Mouse (Mus musculus) olfactory bulb, adult 2 months (tissue): ENCODE measurements around the gene Fmn2. TPM values are rescaled to one million over a fixed set of nuclear protein-coding genes. Genes with fewer than 3 reads are reported as not detected.

Experiments
- H3K27ac ChIP-seq: fragments of 200-500 bp; 2 replicates; pipeline ENCODE4 v1.5.1; 2012; ENCODE audit warnings: low read depth, low read length; ENCODE audit not compliant: insufficient read depth
- H3K4me1 ChIP-seq: fragments of 200-500 bp; 2 replicates; pipeline ENCODE4 v1.6.1; 2012; ENCODE audit warnings: low read length; ENCODE audit not compliant: control insufficient read depth, insufficient read depth
- H3K4me3 ChIP-seq: fragments of 200-500 bp; 2 replicates; pipeline ENCODE4 v1.5.1; 2012; ENCODE audit warnings: mild to moderate bottlenecking, low read depth, low read length, moderate library complexity; ENCODE audit not compliant: insufficient read depth
- CTCF ChIP-seq: fragments of 200-500 bp; IDR thresholded peaks from 2 replicates; pipeline ENCODE4 v1.5.1; 2012; ENCODE audit warnings: low read depth, mild to moderate bottlenecking, low read length, moderate library complexity; ENCODE audit not compliant: insufficient read depth
- POLR2A ChIP-seq: fragments of 200-500 bp; IDR thresholded peaks from 2 replicates; pipeline ENCODE4 v1.6.1; 2012; ENCODE audit warnings: mild to moderate bottlenecking, low read depth, low read length, moderate library complexity; ENCODE audit not compliant: insufficient read depth
- WGBS: fragments of 180-500 bp; shearing (Covaris S2); methylation state at CpG from one replicate; pipeline ENCODE4 v1.1.7; 2018; 5-methylcytosine and 5-hydroxymethylcytosine counted together
- polyA plus RNA-seq: library from polyadenylated mRNA; stranded (reverse); fragments of >200 nt; gene quantifications from 2 replicates; pipeline ENCODE4 v1.2.4, GENCODE M21; 2012; ENCODE audit warnings: low replicate concordance; ENCODE audit not compliant: missing spikeins, insufficient read depth, insufficient read length

Gene Fmn2
- polyA plus RNA-seq, 1 experiment, result 291 TPM

DNA sequence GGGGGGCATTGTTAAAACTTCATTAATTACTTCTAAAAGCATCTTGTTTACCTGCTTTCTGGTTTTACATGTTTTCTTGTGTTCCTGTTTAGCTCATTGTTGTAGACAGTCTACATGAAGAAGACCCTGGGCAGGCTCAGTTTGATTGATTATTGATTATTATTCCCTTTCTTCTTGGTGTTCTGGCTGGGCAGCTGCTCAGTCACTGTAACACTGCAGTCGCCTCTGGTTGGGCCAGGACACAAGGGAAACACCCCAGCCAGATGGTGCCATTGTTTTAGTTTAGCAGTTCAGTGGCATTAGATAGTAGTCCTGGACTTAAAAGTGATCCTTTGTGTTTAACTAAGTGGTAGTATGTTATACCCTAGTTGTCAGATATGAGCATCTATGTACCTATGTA, 167.5 kb downstream of the Fmn2 start:
- TF ChIP-seq POLR2A (no peak), CTCF (no peak)
- Histone ChIP-seq H3K4me1 (no peaks in the 10 kb centered on the region), H3K27ac (no peak overlapping the region), H3K4me3 (no peak overlapping the region)
- 59% methylated on average over 1 of the region's 1 CpGs for WGBS

DNA sequence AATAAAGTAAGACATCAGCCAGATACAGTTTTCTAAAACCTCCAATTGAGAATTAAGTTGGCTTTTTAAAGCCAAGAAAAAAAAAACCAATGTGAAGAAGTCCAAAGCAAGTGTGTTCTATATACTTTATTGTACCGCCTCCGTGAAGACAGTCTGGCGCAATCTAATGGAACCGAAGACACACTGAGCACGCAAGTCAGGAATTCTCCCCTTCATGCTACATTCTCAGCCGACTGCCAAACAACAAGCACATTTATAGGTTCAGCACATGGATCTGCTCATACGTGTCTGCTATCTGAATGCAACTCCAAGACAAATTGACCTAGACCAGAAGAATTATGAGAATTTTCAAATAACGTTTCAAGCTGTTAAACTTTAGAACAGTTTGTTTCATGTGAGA, 169.2 kb downstream of the Fmn2 start:
- 85% methylated on average over 8 of the region's 8 CpGs for WGBS
- TF ChIP-seq POLR2A (no peak), CTCF (no peak)
- H3K27ac ChIP-seq, result no peak overlapping the region
- no peaks in the 10 kb centered on the region for H3K4me1 ChIP-seq
- H3K4me3 ChIP-seq, result no peak overlapping the region

DNA sequence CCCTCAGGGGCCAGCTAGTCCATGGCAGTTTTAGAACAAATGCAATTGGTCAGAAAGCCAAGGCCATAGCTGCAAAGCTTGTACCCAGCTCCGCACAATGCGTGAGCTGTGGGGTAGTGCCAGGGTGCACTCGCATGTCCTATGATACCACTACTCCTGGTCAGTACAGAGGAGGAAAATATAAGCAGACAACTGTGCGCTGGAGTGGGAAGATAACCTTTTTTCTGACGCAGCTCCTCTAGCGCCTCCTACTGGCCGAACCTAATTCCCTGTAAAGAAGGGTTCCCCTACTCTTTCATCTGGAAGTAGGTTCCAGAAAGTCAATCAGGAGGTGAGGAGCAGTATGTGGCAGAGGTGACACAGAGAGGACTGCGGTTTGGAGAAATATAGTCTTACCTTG, 173.0 kb downstream of the Fmn2 start:
- H3K27ac ChIP-seq, result no peak overlapping the region
- TF ChIP-seq CTCF (no peak), POLR2A (no peak)
- no peak overlapping the region for H3K4me3 ChIP-seq
- H3K4me1 ChIP-seq, result no peaks in the 10 kb centered on the region
- 71% methylated on average over 8 of the region's 8 CpGs for WGBS

- no peaks in the 10 kb centered on the region for H3K4me1 ChIP-seq
- TF ChIP-seq POLR2A, result no peak
- no peak for TF ChIP-seq CTCF
- no peak overlapping the region for H3K4me3 ChIP-seq
- 70% methylated on average over 6 of the region's 6 CpGs for WGBS
- H3K27ac ChIP-seq, result no peak overlapping the region
Measured at GRCm38 (mm10) chr1:174675316-174675715, 173.7 kb downstream of the Fmn2 start.

DNA sequence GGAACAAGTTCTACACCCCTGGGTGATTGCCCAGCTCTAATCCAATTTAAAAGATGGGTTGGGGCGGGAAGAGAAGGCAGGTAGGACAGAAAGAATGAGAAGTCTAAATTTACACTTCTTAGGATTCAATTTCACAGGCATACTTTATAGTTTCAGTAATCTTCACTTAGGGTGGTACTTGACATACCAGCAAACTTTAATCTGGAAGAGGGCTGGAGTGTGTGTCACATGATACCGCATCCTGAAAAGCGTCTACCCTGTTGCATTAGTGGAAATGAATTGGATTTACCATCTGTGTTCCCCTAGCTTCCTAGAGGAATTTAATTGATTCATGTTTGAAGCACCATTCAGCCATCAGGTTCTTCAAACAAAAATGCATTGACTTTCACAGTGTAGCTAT, 174.6 kb downstream of the Fmn2 start:
- TF ChIP-seq CTCF (no peak), POLR2A (no peak)
- H3K4me1 ChIP-seq, result no peaks in the 10 kb centered on the region
- WGBS, result 87% methylated on average over 3 of the region's 3 CpGs
- no peak overlapping the region for H3K4me3 ChIP-seq
- no peak overlapping the region for H3K27ac ChIP-seq

GRCm38 (mm10) chr1:174677211-174677610, 175.6 kb downstream of the Fmn2 start:
- no peak for TF ChIP-seq POLR2A
- TF ChIP-seq CTCF, result no peak
- Histone ChIP-seq H3K4me1 (no peaks in the 10 kb centered on the region), H3K4me3 (no peak overlapping the region), H3K27ac (no peak overlapping the region)
- WGBS, result 54% methylated on average over 4 of the region's 4 CpGs

GRCm38 (mm10) chr1:174689301-174689700, 187.7 kb downstream of the Fmn2 start:
- H3K27ac ChIP-seq, result no peak overlapping the region
- WGBS, result 84% methylated on average over 2 of the region's 2 CpGs
- TF ChIP-seq CTCF, result no peak
- no peak for TF ChIP-seq POLR2A
- H3K4me3 ChIP-seq, result no peak overlapping the region
- no peaks in the 10 kb centered on the region for H3K4me1 ChIP-seq

GRCm38 (mm10) chr1:174700871-174701270, 199.2 kb downstream of the Fmn2 start:
- TF ChIP-seq POLR2A (no peak), CTCF (no peak)
- Histone ChIP-seq H3K4me1 (no peaks in the 10 kb centered on the region), H3K4me3 (no peak overlapping the region), H3K27ac (no peak overlapping the region)
- 96% methylated on average over 5 of the region's 5 CpGs for whole genome bisulfite sequencing

GRCm38 (mm10) chr1:174701835-174702234, 200.2 kb downstream of the Fmn2 start:
- WGBS, result 65% methylated on average over 5 of the region's 5 CpGs
- no peak for TF ChIP-seq CTCF
- no peak for TF ChIP-seq POLR2A
- H3K4me3 ChIP-seq, result no peak overlapping the region
- H3K27ac ChIP-seq, result no peak overlapping the region
- H3K4me1 ChIP-seq, result no peaks in the 10 kb centered on the region

DNA sequence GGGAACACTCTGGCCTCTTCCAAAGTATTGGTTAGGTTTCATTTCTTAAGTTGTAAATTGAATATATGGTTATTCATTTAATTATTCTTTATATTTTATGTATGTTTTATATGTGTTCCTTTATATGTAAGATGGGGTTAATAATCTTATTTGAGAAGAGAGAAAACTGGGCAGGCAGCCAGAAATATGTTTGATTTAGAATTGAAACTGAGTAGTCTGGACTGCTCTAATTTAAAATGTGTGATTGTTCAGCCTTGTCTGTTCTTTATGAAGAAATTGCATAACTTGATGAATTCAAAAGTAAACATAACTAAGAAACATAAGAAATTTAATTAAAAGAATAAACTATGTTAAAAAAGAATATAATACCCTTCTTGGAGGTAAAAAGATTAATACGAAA, 202.3 kb downstream of the Fmn2 start:
- 98% methylated on average over 1 of the region's 1 CpGs for WGBS
- TF ChIP-seq CTCF, result no peak
- no peak for TF ChIP-seq POLR2A
- H3K4me1 ChIP-seq, result no peaks in the 10 kb centered on the region
- H3K4me3 ChIP-seq, result no peak overlapping the region
- H3K27ac ChIP-seq, result no peak overlapping the region
